Mouse (Mus musculus) layer of hippocampus, postnatal 10 days (tissue): ENCODE data around the gene Acad11. TPM values are rescaled to one million over a fixed set of nuclear protein-coding genes. Genes with fewer than 3 reads are reported as not detected.

Experiments used
- DNase-seq, 2 experiments: peaks; one replicate each; pipeline ENCODE4 v3.0.0; 2021; ENCODE audit warnings: low spot score in 2 of 2
- total RNA-seq, 2 experiments: library from RNA; stranded (reverse); gene quantifications; 2 replicates each; pipeline ENCODE4 v1.2.3; 2021

Gene Acad11
- total RNA-seq, 2 experiments from 2014 or later, result 15.8 to 20.9 TPM

- no peak for DNase-seq
Measured at GRCm38 (mm10) chr9:104142805-104143204, 79.6 kb downstream of the Acad11 start.

DNA sequence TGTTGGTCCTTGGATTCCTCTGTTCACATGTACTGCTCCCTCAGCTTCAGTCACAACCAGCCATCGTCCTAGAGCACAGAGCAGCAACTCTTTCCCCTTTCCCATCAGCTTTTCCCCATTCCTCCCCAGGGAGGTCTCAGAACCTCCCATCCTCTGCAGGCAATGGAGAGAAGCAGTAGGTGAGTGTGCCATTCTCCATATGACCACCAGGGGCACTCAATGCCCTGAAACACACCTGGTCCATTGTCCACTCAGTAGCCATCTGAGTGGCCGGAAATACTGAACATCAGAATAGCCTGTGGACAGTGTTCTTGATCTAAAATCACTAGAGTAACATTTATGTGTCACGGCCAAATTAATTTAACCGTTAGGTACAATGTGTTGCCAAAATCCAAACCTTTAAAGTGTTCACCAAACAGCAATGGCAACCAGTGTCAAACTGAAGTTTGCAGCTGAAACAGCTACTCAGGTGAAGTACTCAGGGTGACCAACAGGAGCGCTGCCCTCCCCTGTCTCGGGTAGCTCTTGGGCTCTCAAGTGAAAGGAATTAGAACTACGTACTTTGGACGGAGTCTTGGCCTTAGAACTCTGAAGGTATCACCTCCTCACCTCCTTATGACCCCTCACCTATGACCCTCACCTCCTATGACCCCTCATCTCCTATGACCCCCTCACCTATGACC, 81.3 kb downstream of the Acad11 start:
- no peak for DNase-seq

DNA sequence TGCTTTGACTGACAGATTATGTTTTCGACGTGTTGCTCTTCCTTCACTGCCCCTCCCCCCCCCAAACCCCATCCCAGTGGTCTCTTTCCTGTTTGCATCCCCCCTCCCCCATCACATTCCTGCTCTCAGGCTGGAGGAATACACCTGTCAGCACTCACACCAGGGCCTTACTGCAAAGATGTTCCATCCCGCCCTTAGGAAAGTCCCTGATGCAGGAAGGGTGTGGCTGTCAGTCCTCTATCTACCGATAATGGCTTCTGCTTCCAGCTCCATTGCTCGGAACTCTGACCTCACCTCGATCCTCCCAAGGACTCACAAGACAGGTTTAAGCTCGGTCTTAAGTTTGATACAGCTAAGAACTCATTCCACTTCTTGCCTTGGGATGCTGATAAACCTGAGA, 83.5 kb downstream of the Acad11 start:
- DNase-seq, result no peak

DNA sequence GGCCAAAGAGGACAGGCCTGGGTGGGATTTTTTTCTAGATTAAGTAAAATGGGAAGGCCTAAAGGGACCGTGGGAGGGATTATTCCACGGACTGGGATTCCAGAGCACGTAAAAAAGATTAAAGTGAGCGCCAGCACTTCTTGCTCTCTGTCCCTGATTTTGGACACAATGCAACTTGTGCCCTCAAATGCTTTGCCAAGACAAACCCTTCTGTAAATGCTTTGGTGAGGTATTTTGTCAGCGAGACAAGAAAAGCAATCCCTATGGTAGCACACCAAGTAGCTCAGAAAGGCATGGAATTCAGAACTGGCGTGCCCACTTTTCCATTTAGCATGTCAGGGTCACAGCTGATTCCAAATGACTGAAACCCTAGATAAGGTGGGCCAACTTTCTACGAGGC, 85.8 kb downstream of the Acad11 start:
- no peak for DNase-seq

DNA sequence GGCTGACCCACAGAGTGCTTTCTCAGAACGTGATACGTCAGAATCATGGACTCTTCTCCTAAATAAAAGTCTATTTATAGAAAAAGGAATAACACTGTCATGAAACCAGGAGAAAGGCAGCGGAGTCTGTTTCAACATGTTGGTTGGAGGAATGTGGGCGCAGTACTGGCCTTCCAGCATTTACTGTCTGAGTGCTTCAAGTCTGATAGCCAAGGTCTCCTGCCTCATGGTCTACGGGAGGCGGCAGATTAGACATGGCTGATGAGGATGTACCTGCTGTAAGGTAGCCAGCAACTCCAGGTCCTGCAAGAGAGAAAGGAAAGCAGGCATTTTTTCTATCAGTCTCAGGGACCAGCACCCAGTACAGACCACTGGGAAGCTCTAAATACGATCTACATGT, 88.9 kb downstream of the Acad11 start:
- no peak for DNase-seq

- DNase-seq, result no peak
Measured at GRCm38 (mm10) chr9:104155100-104155715, 92.0 kb downstream of the Acad11 start.

DNA sequence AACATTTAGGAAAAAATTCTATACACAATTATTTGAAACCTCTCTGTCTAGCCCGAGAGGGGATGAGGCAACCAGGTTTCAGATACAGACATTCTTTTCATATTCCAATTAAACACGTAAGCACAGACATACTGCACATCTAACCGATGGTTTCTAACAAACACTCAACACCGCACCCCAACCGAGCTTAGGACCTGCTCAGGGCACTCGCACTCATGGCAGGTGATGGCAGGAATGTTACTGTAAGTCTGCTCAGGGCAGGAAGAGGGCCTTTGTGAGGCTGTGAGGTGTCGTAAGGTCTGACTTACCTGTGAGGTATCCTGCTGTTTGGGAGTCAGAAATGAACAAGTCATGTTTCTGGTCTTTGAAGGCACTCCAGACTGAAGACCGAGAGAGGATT, 93.3 kb downstream of the Acad11 start:
- DNase-seq, result no peak

DNA sequence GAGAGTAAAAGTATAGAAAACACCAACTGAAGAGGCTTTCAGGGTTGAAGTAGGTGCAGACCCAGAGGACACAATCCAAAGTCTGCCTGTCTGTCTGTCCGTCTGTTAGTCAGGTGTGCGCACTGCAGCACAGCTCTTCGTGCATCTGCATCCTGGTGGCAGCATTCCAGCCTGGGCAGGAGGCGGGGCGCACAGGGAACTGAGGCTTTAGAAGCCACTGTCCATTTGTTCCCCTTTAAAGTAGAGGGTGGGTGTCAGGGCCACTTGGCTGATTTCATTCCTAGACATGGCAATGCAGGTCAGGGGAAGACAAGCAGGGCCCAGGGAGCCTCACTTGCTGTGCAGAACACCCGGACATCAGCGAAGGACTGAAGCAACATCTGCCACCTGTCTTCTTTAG, 94.1 kb downstream of the Acad11 start:
- no peak for DNase-seq

GRCm38 (mm10) chr9:104161117-104161516, 97.9 kb downstream of the Acad11 start:
- DNase-seq, result no peak

- DNase-seq, result no peak
Measured at GRCm38 (mm10) chr9:104164194-104164593, 101.0 kb downstream of the Acad11 start.

GRCm38 (mm10) chr9:104165926-104166325, 102.7 kb downstream of the Acad11 start:
- DNase-seq, result no peak

DNA sequence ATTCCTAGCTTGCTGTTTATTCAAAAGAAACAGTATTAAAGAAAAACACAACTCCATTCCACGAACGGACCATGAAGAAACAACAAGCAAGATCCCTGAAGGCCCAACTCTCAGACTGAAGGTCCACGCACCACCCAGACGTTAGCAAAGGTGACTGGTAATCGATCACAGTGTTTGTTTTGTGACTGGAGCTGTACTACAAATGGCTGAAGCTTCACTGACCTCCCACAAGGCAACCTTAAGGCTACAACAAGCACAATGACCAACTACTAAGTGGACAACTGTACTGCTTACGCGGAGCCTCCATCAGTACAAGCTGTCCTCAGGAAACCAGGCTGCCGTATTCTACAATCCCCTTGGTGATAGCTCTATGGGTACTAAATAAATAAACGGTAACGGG, 106.8 kb downstream of the Acad11 start:
- no peak for DNase-seq

DNA sequence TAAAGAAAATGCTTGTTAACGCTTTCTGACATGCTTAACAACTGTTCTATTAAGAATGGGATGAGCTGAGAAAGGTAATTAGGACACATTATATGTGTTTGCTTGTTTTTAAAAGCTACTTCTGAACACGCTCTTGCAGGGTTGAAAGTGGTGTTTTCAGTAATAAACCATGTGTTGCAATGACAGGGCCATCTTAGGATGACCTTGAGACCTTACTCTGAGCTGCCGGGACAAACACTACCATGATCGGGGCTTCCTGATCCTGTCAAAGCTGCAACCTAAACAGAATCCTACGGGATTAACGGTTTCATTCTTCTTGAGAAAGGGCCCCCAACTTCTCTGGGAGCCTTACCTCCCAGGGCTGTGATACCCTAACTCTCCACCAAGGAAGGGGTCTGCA, 108.5 kb downstream of the Acad11 start:
- DNase-seq, result no peak

- DNase-seq, result no peak
Measured at GRCm38 (mm10) chr9:104172342-104172741, 109.2 kb downstream of the Acad11 start.

Other genes with a start within 250 kb of the Acad11 start
- 10 to 100 TPM in 1 of 2 experiments, 1 to 10 TPM in 1; 8.2 to 12.0 TPM for gene Nphp3, start 60.8 kb upstream of the Acad11 start, total RNA-seq
- not detected for gene Gm28305, start 22.7 kb upstream of the Acad11 start, total RNA-seq
- gene Uba5, start 243 bp upstream of the Acad11 start, total RNA-seq, result 10 to 100 TPM; 43.4 to 46.5 TPM
- gene Ackr4, start 63.6 kb downstream of the Acad11 start, total RNA-seq, result under 1 TPM; 0.23 to 0.40 TPM
- gene Dnajc13, start 199.6 kb downstream of the Acad11 start, total RNA-seq, result 10 to 100 TPM; 71.0 to 71.3 TPM